Mouse (Mus musculus) lung, adult 2 months (tissue): ENCODE measurements around the gene Iqcb1. TPM values are rescaled to one million over a fixed set of nuclear protein-coding genes. Genes with fewer than 3 reads are reported as not detected.

ENCODE experiments used
- DNase-seq: peaks from one replicate; pipeline ENCODE4 v3.0.0; 2022
- H3K4me1 ChIP-seq: fragments of 200-500 bp; 2 replicates; pipeline ENCODE4 v1.6.1; 2011; ENCODE audit warnings: low read length; ENCODE audit not compliant: control insufficient read depth, insufficient read depth
- H3K4me3 ChIP-seq: fragments of 200-500 bp; replicated peaks from 2 replicates; pipeline ENCODE3; 2011; ENCODE audit warnings: low read depth, mild to moderate bottlenecking, control low read depth, low read length; ENCODE audit errors: extremely low read depth
- CTCF ChIP-seq: fragments of 200-500 bp; IDR thresholded peaks from 2 replicates; pipeline ENCODE4 v1.5.1; 2011; ENCODE audit warnings: mild to moderate bottlenecking, low read length, control low read depth; ENCODE audit not compliant: insufficient read depth
- POLR2A ChIP-seq: fragments of 200-500 bp; IDR thresholded peaks from 2 replicates; pipeline ENCODE4 v1.6.1; 2011; ENCODE audit warnings: low read depth, mild to moderate bottlenecking, control low read depth, low read length, borderline replicate concordance; ENCODE audit errors: extremely low read depth
- WGBS: fragments of 180-500 bp; shearing (Covaris S2); methylation state at CpG from one replicate; pipeline ENCODE4 v1.1.7; 2018; 5-methylcytosine and 5-hydroxymethylcytosine counted together
- polyA plus RNA-seq: library from polyadenylated mRNA; depleted of rRNA; stranded (reverse); fragments of >200 nt; gene quantifications from 2 replicates; pipeline ENCODE4 v1.2.3, GENCODE M21; 2012

Iqcb1 gene
- polyA plus RNA-seq, 1 experiment, result 2.4 TPM

GRCm38 (mm10) chr16:36874583-36875275 lies 46.5 kb downstream of the Iqcb1 start, which contains the start of the genes Eaf2 and Golgb1:
Gene Eaf2, minus strand, starts transcription at chr16:36875003.
Gene Golgb1, plus strand, starts transcription at chr16:36875140.
- Histone ChIP-seq H3K4me1 (peaks cover 15% of the 10 kb centered on the region), H3K4me3 (peak within 1 kb of the TSS; percentile 98)
- TF ChIP-seq CTCF (no peak), POLR2A (peak; percentile 76; the same call in 1 of the 2 replicates)
- under 1% methylated on average over 43 of the region's 43 CpGs for WGBS
- peak; percentile 89 for DNase-seq

GRCm38 (mm10) chr16:36875276-36875851 lies 47.2 kb downstream of the Iqcb1 start:
- Histone ChIP-seq H3K4me1 (peaks cover 15% of the 10 kb centered on the region), H3K4me3 (peak overlapping the region; percentile 96)
- no peak for DNase-seq
- TF ChIP-seq CTCF, result no peak
- no peak for TF ChIP-seq POLR2A
- 1% methylated on average over 40 of the region's 48 CpGs for WGBS

GRCm38 (mm10) chr16:36877316-36877715 lies 49.1 kb downstream of the Iqcb1 start:
- no peak for DNase-seq
- TF ChIP-seq CTCF (no peak), POLR2A (no peak)
- WGBS, result 64% methylated on average over 5 of the region's 5 CpGs
- no peak overlapping the region for H3K4me3 ChIP-seq
- H3K4me1 ChIP-seq, result peaks cover 15% of the 10 kb centered on the region

- whole genome bisulfite sequencing, result 72% methylated on average over 5 of the region's 5 CpGs
- Histone ChIP-seq H3K4me1 (peaks cover 6% of the 10 kb centered on the region; the same call in 1 of the 2 replicates), H3K4me3 (no peak overlapping the region)
- no peak for TF ChIP-seq CTCF
- no peak for TF ChIP-seq POLR2A
- no peak for DNase-seq
Measured at GRCm38 (mm10) chr16:36882737-36883343, 54.7 kb downstream of the Iqcb1 start.

- 89% methylated on average over 4 of the region's 4 CpGs for WGBS
- Histone ChIP-seq H3K4me1 (no peaks in the 10 kb centered on the region), H3K4me3 (no peak overlapping the region)
- no peak for DNase-seq
- TF ChIP-seq CTCF, result peak; percentile 52
- no peak for TF ChIP-seq POLR2A
Measured at GRCm38 (mm10) chr16:36884881-36885280, 56.7 kb downstream of the Iqcb1 start.

GRCm38 (mm10) chr16:36885912-36886311 lies 57.7 kb downstream of the Iqcb1 start:
- DNase-seq, result no peak
- TF ChIP-seq POLR2A (no peak), CTCF (no peak)
- H3K4me3 ChIP-seq, result no peak overlapping the region
- H3K4me1 ChIP-seq, result no peaks in the 10 kb centered on the region
- WGBS, result 93% methylated on average over 11 of the region's 11 CpGs

GRCm38 (mm10) chr16:36887546-36887945 lies 59.4 kb downstream of the Iqcb1 start:
- H3K4me3 ChIP-seq, result no peak overlapping the region
- DNase-seq, result no peak
- no peaks in the 10 kb centered on the region for H3K4me1 ChIP-seq
- TF ChIP-seq CTCF (no peak), POLR2A (no peak)
- 84% methylated on average over 5 of the region's 5 CpGs for WGBS

GRCm38 (mm10) chr16:36890559-36890958 lies 62.4 kb downstream of the Iqcb1 start:
- 88% methylated on average over 3 of the region's 3 CpGs for WGBS
- DNase-seq, result no peak
- TF ChIP-seq POLR2A (no peak), CTCF (no peak)
- Histone ChIP-seq H3K4me1 (no peaks in the 10 kb centered on the region), H3K4me3 (no peak overlapping the region)

GRCm38 (mm10) chr16:36891415-36891814 lies 63.2 kb downstream of the Iqcb1 start:
- H3K4me1 ChIP-seq, result no peaks in the 10 kb centered on the region
- TF ChIP-seq POLR2A (no peak), CTCF (no peak)
- H3K4me3 ChIP-seq, result no peak overlapping the region
- no peak for DNase-seq
- WGBS, result 93% methylated on average over 4 of the region's 4 CpGs
